ENCODE assay signal across 8 mouse cellular contexts in the genomic region with DNA sequence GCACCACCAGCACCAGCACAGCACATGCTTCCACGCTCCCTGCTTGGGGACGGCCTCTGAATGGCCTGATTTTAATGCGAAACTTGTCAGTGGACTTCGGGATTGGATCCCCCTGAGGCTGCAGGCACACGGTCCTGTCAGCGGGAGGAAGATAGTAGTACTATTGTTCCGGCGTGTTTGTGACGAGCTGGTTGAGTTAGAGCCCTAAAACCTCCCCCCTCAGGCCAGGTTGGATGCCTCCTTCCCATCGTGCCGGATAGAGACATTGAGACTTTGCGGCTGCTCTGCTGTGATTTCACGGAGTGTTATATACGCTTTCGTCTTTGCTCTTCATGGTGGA. TPM values are rescaled to one million over a fixed set of nuclear protein-coding genes. Genes with fewer than 3 reads are reported as not detected.
DNase-seq lines count a peak whose midpoint lies in the region; ATAC-seq lines count a peak whose summit lies in the region.

No protein-coding gene starts in this region.

- peaks cover 32% of the 10 kb centered on the region for H3K27me3 ChIP-seq in erythroblast, embryonic 14.5 days (ENCODE audit: control insufficient read depth)
- no peaks in the 10 kb centered on the region for H3K27me3 ChIP-seq in kidney, embryonic 16.5 days (ENCODE audit: insufficient read depth, low read length)
- no peaks in the 10 kb centered on the region for H3K27me3 ChIP-seq in midbrain, embryonic 12.5 days

- peak; percentile 2 to 4 for DNase-seq in urinary bladder, postnatal 36 days (ENCODE audit: low spot score in 2 of 2)
- no peak for DNase-seq in urinary bladder, postnatal 10 days (ENCODE audit: low spot score)
- peak; percentile 12 for DNase-seq in gastrocnemius, postnatal 25 days
- DNase-seq in ovary, adult 18-20 months (ENCODE audit: low spot score): no peak

- no peak overlapping the region for H3K27ac ChIP-seq in kidney, embryonic 16.5 days (ENCODE audit: low read length)
- peak overlapping the region; percentile 99 for H3K27ac ChIP-seq in midbrain, embryonic 12.5 days (replicated peaks)

- H3K9ac ChIP-seq in kidney, embryonic 16.5 days (replicated peaks; ENCODE audit: low read length): peak overlapping the region; percentile 97
- H3K9ac ChIP-seq in midbrain, embryonic 12.5 days (replicated peaks): peak overlapping the region; percentile 98

- peaks cover 6% of the 10 kb centered on the region for H3K4me1 ChIP-seq in erythroblast, embryonic 14.5 days (ENCODE audit: control insufficient read depth)
- H3K4me1 ChIP-seq in kidney, embryonic 16.5 days (ENCODE audit: insufficient read depth, low read length): peaks cover 14% of the 10 kb centered on the region
- peaks cover 21% of the 10 kb centered on the region for H3K4me1 ChIP-seq in midbrain, embryonic 12.5 days

- 2% methylated on average over 15 of the region's 15 CpGs for WGBS in kidney, embryonic 16.5 days
- under 1% methylated on average over 15 of the region's 15 CpGs for WGBS in midbrain, embryonic 12.5 days

- no peaks in the 10 kb centered on the region for H3K36me3 ChIP-seq in erythroblast, embryonic 14.5 days (ENCODE audit: control insufficient read depth)
- no peaks in the 10 kb centered on the region for H3K36me3 ChIP-seq in kidney, embryonic 16.5 days (ENCODE audit: insufficient read depth, low read length)
- H3K36me3 ChIP-seq in midbrain, embryonic 12.5 days: no peaks in the 10 kb centered on the region

- no peaks in the 10 kb centered on the region for H3K9me3 ChIP-seq in erythroblast, embryonic 14.5 days (ENCODE audit: control insufficient read depth, low read length)
- H3K9me3 ChIP-seq in kidney, embryonic 16.5 days (ENCODE audit: low read length): no peaks in the 10 kb centered on the region
- no peaks in the 10 kb centered on the region for H3K9me3 ChIP-seq in midbrain, embryonic 12.5 days

- H3K4me3 ChIP-seq in erythroblast, embryonic 14.5 days (replicated peaks): peak overlapping the region; percentile 62
- H3K4me3 ChIP-seq in kidney, embryonic 16.5 days (ENCODE audit: low read length): peak overlapping the region; percentile 93
- H3K4me3 ChIP-seq in midbrain, embryonic 12.5 days: peak overlapping the region; percentile 95

- no peak for ATAC-seq in erythroblast, adult 5-6 weeks (replicated peaks; ENCODE audit: low FRiP score, poor library complexity, severe bottlenecking)
- ATAC-seq in kidney, embryonic 16.5 days (ENCODE audit: low FRiP score, low TSS enrichment): no peak
- no peak for ATAC-seq in midbrain, embryonic 12.5 days (ENCODE audit: low FRiP score, low read depth)

- H3K4me2 ChIP-seq in kidney, embryonic 16.5 days (replicated peaks; ENCODE audit: low read depth, low read length): peak overlapping the region; percentile 95
- peak overlapping the region; percentile 79 for H3K4me2 ChIP-seq in midbrain, embryonic 12.5 days (replicated peaks)

RNA-seq across cellular contexts. Expression of a gene that starts 1.3 kb away (rescaled TPM):
- polyA plus RNA-seq in erythroblast, embryonic 14.5 days (2012): 0.02 TPM in 1 of 2 replicates, not detected in the other
- total RNA-seq in erythroblast, adult 5-6 weeks (2015; ENCODE audit: low replicate concordance): under 0.01 and 0.21 TPM in 2 replicates
- 0.42 and 0.60 TPM in 2 replicates for total RNA-seq in erythroblast, adult 5-6 weeks (2017; ENCODE audit: low replicate concordance)
- 10 to 100 TPM in 1 of 2 experiments, 1 to 10 TPM in 1; 9.7 to 11.5 TPM for total RNA-seq in gastrocnemius, postnatal 25 days (2021)
- 4.3 and 4.6 TPM in 2 replicates for polyA plus RNA-seq in kidney, embryonic 16.5 days (2015; fragmentation: Nextera tagmentation; extraction: Ambion mirVana)
- polyA plus RNA-seq in midbrain, embryonic 12.5 days (2016; fragmentation: Nextera tagmentation; extraction: Ambion mirVana): 13.2 and 13.4 TPM in 2 replicates

Comparison
In these comparisons a context has a peak if more than half of its experiments do, and no peak if none do; other contexts are left out.
1. DNase-seq: peak in urinary bladder, postnatal 36 days (2 of 2) and gastrocnemius, postnatal 25 days (single experiment); none in urinary bladder, postnatal 10 days (single experiment) and ovary, adult 18-20 months (single experiment).
2. Peak in every context shown above with its lines, with median percentiles within 50 percentile points of each other: H3K4me3 ChIP-seq.